Mouse (Mus musculus): ENCODE data around the gene Pop7.

- TF ChIP-seq CTCF (IDR thresholded peaks at IDR 0.05; ENCODE audit: control insufficient read depth, insufficient read depth, insufficient replicate concordance, low read depth, low read length) (no peak), POLR2A (IDR thresholded peaks at IDR 0.05; ENCODE audit: control insufficient read depth, low read depth, low read length) (no peak)
Measured at GRCm38 (mm10) chr5:137504041-137504440, 1.7 kb upstream of the Pop7 start.
